Mouse (Mus musculus) frontal cortex, postnatal 36 days (tissue): ENCODE measurements around the gene Psat1.

ENCODE experiments used
- DNase-seq, 2 experiments: peaks; one replicate each; pipeline ENCODE4 v3.0.0; 2022; ENCODE audit warnings: low spot score in 2 of 2

The Psat1 gene

DNA sequence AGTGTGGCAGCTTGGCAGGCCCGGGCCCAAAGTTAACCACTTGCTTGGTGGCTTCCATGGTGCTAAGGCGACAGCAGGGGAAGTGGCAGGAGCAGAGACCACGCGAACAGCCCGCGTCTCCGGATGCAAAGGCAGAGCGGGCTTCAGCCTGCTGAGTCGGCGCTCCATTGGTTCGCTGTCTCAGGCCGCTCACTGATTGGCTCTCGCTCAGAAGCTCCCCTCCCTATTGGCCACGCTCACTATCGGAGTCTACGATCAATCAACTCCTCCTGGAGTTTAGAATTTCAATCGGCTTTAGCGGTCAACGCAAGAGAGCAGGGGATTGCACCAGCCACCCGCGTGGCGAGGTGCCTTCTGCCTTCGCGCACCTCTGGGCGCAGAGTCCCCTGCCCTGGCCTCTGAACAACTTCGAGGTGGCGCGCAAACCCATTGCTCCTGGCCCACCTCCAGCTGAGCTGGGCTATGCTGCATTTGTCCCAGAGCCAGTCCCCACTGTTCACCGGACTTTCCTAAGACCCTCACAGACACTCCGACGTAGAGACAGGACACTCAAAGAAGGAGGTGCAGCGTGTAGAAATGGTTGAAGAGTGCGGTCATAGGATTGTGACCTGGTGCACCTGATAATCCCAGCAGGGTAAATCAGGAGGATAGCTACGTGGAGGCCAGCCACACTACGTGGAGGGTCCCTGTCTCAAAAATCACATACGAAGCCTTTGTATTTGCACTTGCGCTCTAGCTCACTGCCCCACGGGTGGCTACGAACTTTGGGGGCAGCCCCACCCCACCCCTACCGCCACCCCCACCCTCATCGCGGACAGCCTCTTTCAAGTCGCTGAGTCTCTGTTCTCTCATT is 22.0 kb downstream of the Psat1 start:
- DNase-seq: peak; percentile 88 to 92

DNA sequence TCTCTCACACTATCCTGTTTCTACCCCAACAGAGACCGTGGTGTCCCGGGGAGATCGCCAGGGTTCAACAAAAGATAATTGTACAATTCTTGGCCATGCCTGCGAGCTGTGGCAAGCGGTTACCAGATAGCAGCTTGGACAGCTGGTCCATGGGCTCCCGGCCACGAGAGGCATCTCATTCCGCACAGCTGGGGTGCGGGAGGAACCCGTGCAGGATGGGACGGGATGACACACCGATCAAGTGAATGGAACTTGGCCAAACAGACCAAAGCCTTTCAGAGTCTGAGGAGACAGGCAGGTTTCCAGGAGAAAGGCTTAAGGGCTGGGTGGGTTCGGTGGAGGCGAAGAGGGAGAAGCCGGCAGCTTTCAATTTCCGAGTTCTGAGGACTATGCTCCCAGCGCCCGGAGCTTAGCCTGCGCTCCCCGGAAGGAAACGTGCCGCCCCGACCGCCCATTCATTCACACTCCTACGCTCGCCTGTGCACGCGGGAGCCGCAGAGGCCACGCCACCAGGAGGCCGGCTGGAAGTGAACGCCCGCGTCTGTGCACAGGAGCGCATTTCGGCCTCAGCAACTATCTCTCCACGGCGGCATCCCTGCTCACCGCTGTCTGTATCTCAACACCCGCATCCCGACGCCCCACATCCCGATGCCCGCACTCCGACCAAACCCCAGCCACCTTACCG is 22.8 kb downstream of the Psat1 start:
- peak; percentile 63 to 70 for DNase-seq

DNA sequence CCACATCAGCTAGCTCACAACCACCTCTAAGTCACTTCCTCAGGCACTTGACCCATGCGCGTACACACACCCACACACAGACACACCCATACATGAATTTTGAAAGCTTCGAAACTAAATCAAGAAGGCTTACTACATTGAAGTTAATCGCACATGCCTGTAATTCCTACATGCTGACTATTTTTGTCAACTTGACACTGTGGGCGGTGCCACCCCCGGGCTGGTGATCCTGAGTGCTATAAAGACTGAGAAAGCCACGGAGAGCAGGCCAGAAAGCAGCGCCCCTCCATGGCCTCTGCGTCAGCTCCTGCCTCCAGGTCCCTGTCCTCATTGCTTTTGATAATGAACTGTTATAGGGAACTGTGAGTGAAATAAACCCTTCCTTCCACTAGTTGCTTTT is 23.7 kb downstream of the Psat1 start:
- DNase-seq: peak in 1 of 2 experiments; percentile 9

- DNase-seq: no peak
Measured at GRCm38 (mm10) chr19:15919336-15919735, 27.8 kb downstream of the Psat1 start.

DNA sequence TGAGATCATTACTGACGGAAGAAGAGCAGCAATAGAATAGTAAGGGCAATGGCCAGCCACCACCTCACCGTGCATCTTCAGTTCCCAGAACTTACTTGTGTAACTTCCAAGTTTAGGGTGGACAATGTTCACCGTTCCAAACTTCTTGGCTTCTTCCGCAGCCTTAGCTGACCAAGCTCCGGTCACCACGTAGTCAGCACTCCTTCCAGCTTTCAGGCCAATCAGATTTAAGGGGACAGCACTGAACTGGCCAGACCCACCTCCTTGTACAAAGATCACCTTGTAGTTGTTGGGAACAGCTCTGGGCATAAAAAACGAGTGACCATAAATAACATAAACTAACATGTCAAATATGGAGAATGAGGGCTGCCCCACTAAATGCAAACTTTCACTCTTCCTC is 29.0 kb downstream of the Psat1 start:
- no peak for DNase-seq

GRCm38 (mm10) chr19:15913249-15913997 is 33.7 kb downstream of the Psat1 start:
- no peak for DNase-seq

- no peak for DNase-seq
Measured at GRCm38 (mm10) chr19:15911441-15911840, 35.7 kb downstream of the Psat1 start.

DNA sequence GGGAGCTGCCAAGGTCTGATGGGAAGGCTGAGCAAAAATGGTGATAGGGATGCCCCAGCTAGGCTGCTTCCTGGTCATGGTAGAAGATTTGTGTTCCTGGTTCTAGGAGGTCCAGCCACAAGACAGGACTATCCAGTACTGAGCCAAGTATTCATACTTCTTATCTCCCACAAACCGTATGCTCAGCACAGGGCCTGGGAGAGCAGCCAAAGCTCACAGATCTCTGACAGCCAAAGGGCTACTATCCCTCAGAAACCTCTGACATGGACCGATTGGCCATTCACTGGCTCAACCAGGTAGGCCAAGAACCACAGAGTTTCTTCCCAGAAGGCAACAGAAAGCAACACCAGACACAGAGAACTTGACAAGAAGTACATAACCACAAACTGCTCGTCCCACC is 36.1 kb downstream of the Psat1 start:
- no peak for DNase-seq

DNA sequence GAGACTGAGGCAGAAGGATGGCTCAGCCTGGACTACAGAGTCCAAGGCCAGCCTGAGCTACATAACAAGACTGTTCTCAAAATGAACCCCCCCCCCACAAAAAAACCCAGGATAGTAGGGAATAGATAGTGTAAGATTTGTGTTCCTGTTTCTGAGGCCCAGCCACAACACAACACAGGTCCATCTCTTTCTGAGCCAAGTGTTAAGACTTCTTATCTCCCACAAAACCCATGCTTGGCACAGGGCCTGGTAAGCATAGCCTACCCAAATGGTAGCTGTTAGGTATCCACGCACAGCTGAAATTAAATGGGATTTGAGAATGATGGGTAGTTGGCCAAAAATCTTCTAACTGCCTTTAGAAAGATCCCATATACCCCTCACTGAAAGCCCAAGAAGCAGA is 36.6 kb downstream of the Psat1 start:
- DNase-seq: no peak

DNA sequence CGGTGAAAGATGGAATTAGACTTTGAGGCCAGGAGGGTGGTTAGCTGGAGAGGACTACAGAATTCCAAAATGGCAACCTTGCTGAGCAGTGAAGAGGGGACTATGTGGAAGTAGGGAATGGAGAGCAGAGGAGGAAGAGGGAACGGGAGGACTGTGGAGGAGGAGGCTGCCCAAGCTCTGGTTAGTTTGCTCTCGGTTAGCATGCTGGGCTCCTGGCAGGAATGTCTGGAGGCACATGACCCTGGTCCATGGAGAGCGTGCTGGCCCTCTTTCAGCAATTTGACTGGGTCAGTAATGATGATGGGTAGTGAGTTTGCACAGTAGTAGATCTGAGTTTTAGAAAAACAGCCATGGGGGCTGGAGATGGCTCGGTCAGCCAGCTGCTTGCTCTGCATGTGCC is 39.1 kb downstream of the Psat1 start:
- DNase-seq: no peak

- no peak for DNase-seq
Measured at GRCm38 (mm10) chr19:15904734-15905133, 42.4 kb downstream of the Psat1 start.

- no peak for DNase-seq
Measured at GRCm38 (mm10) chr19:15903508-15904480, 43.3 kb downstream of the Psat1 start.

DNA sequence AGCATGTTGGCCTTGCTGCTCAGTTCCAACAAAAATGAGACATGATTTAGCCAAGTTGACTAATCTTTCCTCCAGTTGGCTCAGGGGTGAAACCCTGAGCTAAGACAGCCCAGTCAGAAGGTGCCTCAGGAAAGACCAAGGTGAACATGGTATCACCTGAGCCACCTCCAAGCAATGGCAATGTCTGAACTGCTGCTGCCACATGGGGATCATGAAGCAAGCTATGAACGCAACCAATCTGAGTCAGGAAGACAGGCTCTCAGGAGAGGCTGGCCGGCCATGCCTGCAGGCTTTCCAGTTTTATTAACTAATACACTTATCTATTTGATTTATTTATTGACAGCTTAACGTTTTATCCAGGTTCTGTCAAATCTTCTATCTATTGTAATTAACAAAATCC is 51.5 kb downstream of the Psat1 start:
- DNase-seq: no peak

- no peak for DNase-seq
Measured at GRCm38 (mm10) chr19:15892146-15892545, 55.0 kb downstream of the Psat1 start.

GRCm38 (mm10) chr19:15888466-15888865 is 58.7 kb downstream of the Psat1 start:
- no peak for DNase-seq

GRCm38 (mm10) chr19:15882705-15883426 is 64.3 kb downstream of the Psat1 start:
- no peak for DNase-seq

- DNase-seq: no peak
Measured at GRCm38 (mm10) chr19:15880731-15881130, 66.4 kb downstream of the Psat1 start.

- no peak for DNase-seq
Measured at GRCm38 (mm10) chr19:15879271-15879670, 67.9 kb downstream of the Psat1 start.

- DNase-seq: peak; percentile 15 to 51
Measured at GRCm38 (mm10) chr19:15868865-15869698, 78.1 kb downstream of the Psat1 start.

DNA sequence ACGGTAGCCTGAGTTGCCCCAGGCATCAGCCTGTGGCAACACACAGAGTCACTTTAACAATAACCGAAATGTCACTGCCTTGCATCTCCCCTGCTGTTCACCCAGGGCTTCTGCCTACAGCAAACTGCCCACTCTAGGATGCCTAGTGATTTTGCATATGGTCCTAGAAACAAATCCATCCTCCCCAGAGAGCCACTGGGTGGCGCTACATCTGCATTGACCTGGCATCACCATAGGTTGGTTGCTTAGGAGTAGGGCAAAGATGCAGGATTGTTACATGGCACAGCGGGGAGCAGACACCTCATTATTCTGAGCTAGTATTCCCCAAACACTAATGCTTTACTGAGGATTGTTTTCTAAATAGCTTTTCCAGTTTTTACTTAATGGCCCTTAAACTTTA is 80.3 kb downstream of the Psat1 start:
- no peak for DNase-seq
